Mouse (Mus musculus): ENCODE measurements at regions not wholly inside any gene's neighbourhood (a gene's known extent, or its start where the extent isn't known, plus 50 kb on each side); places are given as distances from the start of the nearest gene placed in this dataset.

DNA sequence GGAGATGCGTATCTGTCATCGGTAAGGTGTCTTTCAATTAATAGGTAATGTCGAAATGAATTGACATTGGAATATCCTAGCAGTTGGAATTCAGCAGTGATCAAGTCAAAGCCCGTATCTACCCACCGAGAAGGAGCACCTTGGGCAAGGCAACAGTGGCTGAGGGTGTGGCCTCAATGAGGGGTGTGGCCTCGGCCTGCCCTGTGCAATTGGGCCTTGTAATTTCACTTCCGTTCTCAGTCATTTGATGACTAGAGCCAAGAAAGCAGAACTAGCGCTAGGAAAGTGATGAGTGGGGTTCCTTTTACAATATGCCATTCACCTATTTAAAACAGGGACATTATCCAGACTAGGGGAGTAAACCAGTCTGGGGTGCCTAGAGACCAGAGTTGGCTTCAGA lies 77.6 kb downstream of the Elovl4 start:
- H3K9ac ChIP-seq (replicated peaks) = no peak overlapping the region
- DNase-seq (peak; percentile 17), ATAC-seq (no peak)
- no peaks in the 10 kb centered on the region for H3K9me3 ChIP-seq (ENCODE audit: low read length)
- no peak for TF ChIP-seq EP300 (IDR thresholded peaks at IDR 0.05; ENCODE audit: low read depth)
- TF ChIP-seq CTCF (IDR thresholded peaks at IDR 0.05; ENCODE audit: low read depth) = no peak
- 0 out of 2 replicates have a peak, but pooled peaks cover 3% of the 10 kb centered on the region for H3K4me1 ChIP-seq (ENCODE audit: insufficient read depth)
- no peak overlapping the region for H3K4me2 ChIP-seq (ENCODE audit: low read depth, low read length)
- WGBS (ENCODE audit: insufficient replicate concordance) = 65% methylated on average over 8 of the region's 8 CpGs
- no peak overlapping the region for H3K4me3 ChIP-seq (ENCODE audit: low read depth, low read length)
- no peaks in the 10 kb centered on the region for H3K27me3 ChIP-seq (ENCODE audit: insufficient read depth, low read length)
- no peaks in the 10 kb centered on the region for H3K36me3 ChIP-seq (replicated peaks; ENCODE audit: insufficient read depth, low read length)
- no peak overlapping the region for H3K27ac ChIP-seq (ENCODE audit: low read depth)

DNA sequence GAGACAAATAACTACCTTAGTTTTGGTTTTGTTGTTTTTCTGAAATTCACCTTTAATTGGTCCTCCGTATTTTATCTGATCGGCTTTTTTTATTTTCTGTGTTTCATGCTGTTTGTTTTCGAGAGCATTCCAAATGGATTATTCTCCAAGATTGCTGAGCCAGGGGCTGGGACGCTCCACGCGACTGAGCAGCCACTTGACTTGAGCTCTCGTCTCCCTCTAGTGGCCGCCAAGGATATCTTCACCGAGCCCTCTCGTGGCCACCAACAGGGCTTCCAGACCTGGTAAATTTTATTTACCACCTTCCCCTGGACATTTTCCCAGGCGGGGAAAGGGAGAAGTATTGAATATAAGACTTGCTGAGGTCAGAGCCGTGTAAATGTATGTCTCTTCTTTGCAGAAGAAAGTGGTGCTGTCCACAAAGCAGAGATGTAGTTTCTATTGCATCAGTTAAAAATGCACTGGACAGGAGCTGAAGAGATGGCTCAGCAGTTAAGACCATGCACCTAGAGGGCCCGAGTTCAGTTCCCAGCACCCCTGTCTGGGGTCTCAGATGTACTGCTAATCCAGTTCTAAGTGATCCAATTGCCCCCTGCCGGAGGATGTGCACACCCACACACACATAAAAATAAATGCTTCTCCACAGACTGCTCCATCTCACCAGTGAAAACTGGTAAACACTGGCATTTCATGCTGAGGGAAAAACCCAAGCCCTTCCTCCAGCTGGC lies 78.5 kb downstream of the Elovl4 start:
- Histone ChIP-seq H3K4me3 (ENCODE audit: low read depth, low read length) (peak overlapping the region; percentile 32), H3K27ac (ENCODE audit: low read depth) (no peak overlapping the region), H3K4me1 (ENCODE audit: insufficient read depth) (0 out of 2 replicates have a peak, but pooled peaks cover 3% of the 10 kb centered on the region), H3K27me3 (ENCODE audit: insufficient read depth, low read length) (no peaks in the 10 kb centered on the region), H3K9ac (replicated peaks) (no peak overlapping the region), H3K9me3 (ENCODE audit: low read length) (no peaks in the 10 kb centered on the region), H3K36me3 (replicated peaks; ENCODE audit: insufficient read depth, low read length) (no peaks in the 10 kb centered on the region), H3K4me2 (ENCODE audit: low read depth, low read length) (peak overlapping the region; percentile 67)
- peak; percentile 64 for DNase-seq
- ATAC-seq = peak; percentile 51
- TF ChIP-seq EP300 (IDR thresholded peaks at IDR 0.05; ENCODE audit: low read depth) (no peak), CTCF (IDR thresholded peaks at IDR 0.05; ENCODE audit: low read depth) (peak; percentile 78)
- WGBS (ENCODE audit: insufficient replicate concordance) = 10% methylated on average over 14 of the region's 14 CpGs

DNA sequence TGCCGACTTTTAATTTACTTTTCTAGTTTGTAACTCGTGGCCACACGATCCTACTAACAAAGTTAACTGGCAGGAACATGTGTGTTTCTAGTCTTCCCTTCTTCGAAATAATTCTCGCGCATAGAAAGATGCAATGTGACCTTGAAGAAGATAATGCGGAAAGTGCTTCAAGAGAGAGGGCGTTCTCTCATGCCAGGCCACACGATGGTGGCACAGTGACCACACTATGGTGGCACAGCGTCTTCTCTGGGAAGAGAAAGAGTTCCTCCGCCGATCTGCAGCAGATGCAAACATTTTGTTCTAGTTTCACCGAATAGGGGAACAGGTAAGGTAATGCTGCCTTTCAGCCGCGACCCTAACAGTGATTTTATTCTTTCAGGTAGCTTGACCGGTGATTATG lies 79.1 kb downstream of the Elovl4 start:
- DNase-seq = no peak
- ATAC-seq = no peak
- H3K36me3 ChIP-seq (replicated peaks; ENCODE audit: insufficient read depth, low read length) = no peaks in the 10 kb centered on the region
- H3K4me1 ChIP-seq (ENCODE audit: insufficient read depth) = 0 out of 2 replicates have a peak, but pooled peaks cover 3% of the 10 kb centered on the region
- no peaks in the 10 kb centered on the region for H3K27me3 ChIP-seq (ENCODE audit: insufficient read depth, low read length)
- H3K4me3 ChIP-seq (ENCODE audit: low read depth, low read length) = peak overlapping the region; percentile 32
- H3K4me2 ChIP-seq (ENCODE audit: low read depth, low read length) = peak overlapping the region; percentile 67
- no peak overlapping the region for H3K27ac ChIP-seq (ENCODE audit: low read depth)
- no peaks in the 10 kb centered on the region for H3K9me3 ChIP-seq (ENCODE audit: low read length)
- no peak overlapping the region for H3K9ac ChIP-seq (replicated peaks)
- no peak for TF ChIP-seq CTCF (IDR thresholded peaks at IDR 0.05; ENCODE audit: low read depth)
- 43% methylated on average over 16 of the region's 16 CpGs for WGBS (ENCODE audit: insufficient replicate concordance)

DNA sequence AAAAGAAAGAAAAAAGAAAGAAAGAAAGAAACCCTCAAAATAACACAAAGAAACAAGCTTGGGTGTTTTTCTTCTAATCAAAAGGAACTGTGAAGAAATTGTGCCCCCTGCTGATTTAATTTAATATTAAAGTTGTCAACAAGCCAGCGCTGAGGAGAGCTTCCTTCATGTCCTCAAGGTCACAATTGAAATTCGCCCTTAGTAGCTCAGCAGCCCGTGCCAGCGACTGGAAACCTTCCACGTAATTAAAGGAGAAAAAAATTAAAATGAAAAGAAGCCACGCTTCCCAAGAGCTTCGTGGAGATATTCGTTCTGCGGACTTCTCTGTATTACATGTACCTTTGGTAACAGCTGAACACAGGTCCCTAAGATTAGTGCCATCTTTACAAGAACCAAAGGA lies 80.0 kb downstream of the Elovl4 start:
- Histone ChIP-seq H3K27ac (ENCODE audit: low read depth) (no peak overlapping the region), H3K9ac (replicated peaks) (no peak overlapping the region), H3K4me3 (ENCODE audit: low read depth, low read length) (no peak overlapping the region), H3K4me1 (ENCODE audit: insufficient read depth) (0 out of 2 replicates have a peak, but pooled peaks cover 3% of the 10 kb centered on the region), H3K27me3 (ENCODE audit: insufficient read depth, low read length) (no peaks in the 10 kb centered on the region), H3K9me3 (ENCODE audit: low read length) (no peaks in the 10 kb centered on the region), H3K36me3 (replicated peaks; ENCODE audit: insufficient read depth, low read length) (no peaks in the 10 kb centered on the region), H3K4me2 (ENCODE audit: low read depth, low read length) (no peak overlapping the region)
- TF ChIP-seq EP300 (IDR thresholded peaks at IDR 0.05; ENCODE audit: low read depth) = no peak
- 0 out of 2 replicates have a peak, but pooled peaks have one; percentile 15 for TF ChIP-seq CTCF (IDR thresholded peaks at IDR 0.05; ENCODE audit: low read depth)
- DNase-seq = no peak
- WGBS (ENCODE audit: insufficient replicate concordance) = 50% methylated on average over 9 of the region's 9 CpGs
- ATAC-seq = no peak

DNA sequence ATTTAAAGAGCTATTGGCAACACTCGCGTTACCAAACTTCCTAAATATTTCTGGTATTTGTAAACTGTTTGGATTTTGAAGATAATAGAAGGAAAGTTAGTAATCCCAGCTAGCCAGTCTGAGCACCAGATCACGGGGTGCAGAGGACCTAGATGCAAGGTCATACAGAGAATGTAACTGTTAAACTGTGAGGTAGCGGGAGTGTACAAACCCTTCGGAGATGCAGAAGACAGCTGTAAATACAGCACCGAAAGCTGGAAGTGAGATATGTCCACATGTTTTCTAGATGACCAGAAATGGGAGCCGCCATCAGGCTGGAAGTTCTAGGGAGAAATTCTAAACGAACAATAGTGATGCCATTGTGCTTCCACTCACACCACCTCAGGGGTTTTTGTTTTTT lies 80.5 kb downstream of the Elovl4 start:
- H3K4me1 ChIP-seq (ENCODE audit: insufficient read depth) = 0 out of 2 replicates have a peak, but pooled peaks cover 3% of the 10 kb centered on the region
- 66% methylated on average over 8 of the region's 8 CpGs for WGBS (ENCODE audit: insufficient replicate concordance)
- H3K27ac ChIP-seq (ENCODE audit: low read depth) = no peak overlapping the region
- no peaks in the 10 kb centered on the region for H3K27me3 ChIP-seq (ENCODE audit: insufficient read depth, low read length)
- no peak overlapping the region for H3K4me3 ChIP-seq (ENCODE audit: low read depth, low read length)
- no peak for DNase-seq
- no peaks in the 10 kb centered on the region for H3K36me3 ChIP-seq (replicated peaks; ENCODE audit: insufficient read depth, low read length)
- ATAC-seq = no peak
- H3K9ac ChIP-seq (replicated peaks) = no peak overlapping the region
- no peaks in the 10 kb centered on the region for H3K9me3 ChIP-seq (ENCODE audit: low read length)
- H3K4me2 ChIP-seq (ENCODE audit: low read depth, low read length) = no peak overlapping the region
- no peak for TF ChIP-seq CTCF (IDR thresholded peaks at IDR 0.05; ENCODE audit: low read depth)
- TF ChIP-seq EP300 (IDR thresholded peaks at IDR 0.05; ENCODE audit: low read depth) = no peak

DNA sequence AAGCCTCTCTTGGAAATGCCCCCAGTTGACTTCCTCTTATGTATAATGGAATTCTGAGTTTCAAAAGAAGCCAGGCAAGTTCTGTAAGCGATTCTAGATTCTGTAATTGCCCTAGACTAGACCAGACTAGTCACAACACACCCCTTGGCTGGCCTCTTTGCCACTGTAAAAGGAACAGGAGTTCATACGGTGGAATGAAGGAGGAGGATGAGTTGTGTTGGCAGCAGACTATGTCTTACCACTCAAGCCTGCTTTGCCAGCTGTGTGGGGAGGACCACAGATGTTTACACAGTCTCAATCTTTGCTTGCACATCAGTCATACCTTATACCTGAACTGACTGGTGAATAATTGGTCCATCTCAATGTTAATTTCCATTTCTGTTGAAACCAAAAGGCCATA lies 85.1 kb downstream of the Elovl4 start:
- no peak for ATAC-seq
- 53% methylated on average over 2 of the region's 2 CpGs for WGBS (ENCODE audit: insufficient replicate concordance)

More for the DNA sequence above, 85.1 kb downstream of the Elovl4 start:
- DNase-seq = no peak
- TF ChIP-seq CTCF (IDR thresholded peaks at IDR 0.05; ENCODE audit: low read depth) (no peak), EP300 (IDR thresholded peaks at IDR 0.05; ENCODE audit: low read depth) (no peak)
- no peak overlapping the region for H3K4me2 ChIP-seq (ENCODE audit: low read depth, low read length)
- no peak overlapping the region for H3K27ac ChIP-seq (ENCODE audit: low read depth)
- no peak overlapping the region for H3K9ac ChIP-seq (replicated peaks)
- no peaks in the 10 kb centered on the region for H3K36me3 ChIP-seq (replicated peaks; ENCODE audit: insufficient read depth, low read length)
- no peak overlapping the region for H3K4me3 ChIP-seq (ENCODE audit: low read depth, low read length)
- H3K27me3 ChIP-seq (ENCODE audit: insufficient read depth, low read length) = no peaks in the 10 kb centered on the region
- H3K4me1 ChIP-seq (ENCODE audit: insufficient read depth) = no peaks in the 10 kb centered on the region
- no peaks in the 10 kb centered on the region for H3K9me3 ChIP-seq (ENCODE audit: low read length)
